Mouse (Mus musculus) adrenal gland, postnatal 4 days (tissue): ENCODE data around the gene Ahdc1. TPM values are rescaled to one million over a fixed set of nuclear protein-coding genes. Genes with fewer than 3 reads are reported as not detected.
A peak's percentile ranks its signal among the peaks of the same experiment; 100 is the strongest.
"Not testable (repeated sequence)": the region's sequence is repeated elsewhere in the genome, so short reads cannot be mapped to it uniquely, and the experiment has no call there.

Source experiments
- DNase-seq, 2 experiments: peaks; one replicate each; pipeline ENCODE4 v3.0.0; 2021 to 2022; ENCODE audit warnings: low spot score in 2 of 2, mixed read lengths in 2 of 2
- total RNA-seq, 2 experiments: library from RNA; stranded (reverse); gene quantifications; 2 replicates each; pipeline ENCODE4 v1.2.3; 2021

Ahdc1 gene
- total RNA-seq, 2 experiments from 2014 or later: 92.5 to 98.7 TPM

GRCm38 (mm10) chr4:132988581-132989355, 22.3 kb upstream of the Ahdc1 start:
- no peak for DNase-seq

GRCm38 (mm10) chr4:132993553-132993952, 17.5 kb upstream of the Ahdc1 start:
- DNase-seq: no peak

GRCm38 (mm10) chr4:132997469-132998237, 13.4 kb upstream of the Ahdc1 start:
- no peak for DNase-seq

- DNase-seq: no peak
These were observed 8.2 kb upstream of the Ahdc1 start for GRCm38 (mm10) chr4:133002896-133003295.

GRCm38 (mm10) chr4:133003316-133004018, 7.6 kb upstream of the Ahdc1 start:
- DNase-seq: no peak

GRCm38 (mm10) chr4:133005233-133005632, 5.8 kb upstream of the Ahdc1 start:
- DNase-seq: peak in 1 of 2 experiments; percentile 64

- not testable (repeated sequence) for DNase-seq
These were observed 5.1 kb upstream of the Ahdc1 start for GRCm38 (mm10) chr4:133005885-133006451.

- DNase-seq: no peak
These were observed 3.3 kb upstream of the Ahdc1 start for GRCm38 (mm10) chr4:133007513-133008380.

GRCm38 (mm10) chr4:133009131-133009530, 1.9 kb upstream of the Ahdc1 start:
- no peak for DNase-seq

- no peak for DNase-seq
These were observed 1.4 kb upstream of the Ahdc1 start for GRCm38 (mm10) chr4:133009676-133010075.

- DNase-seq: no peak
These were observed 449 bp upstream of the Ahdc1 start for GRCm38 (mm10) chr4:133010611-133011010.

GRCm38 (mm10) chr4:133011821-133012775, 1.0 kb downstream of the Ahdc1 start:
- DNase-seq: no peak

GRCm38 (mm10) chr4:133012776-133013265, 1.8 kb downstream of the Ahdc1 start:
- DNase-seq: no peak

- peak in 1 of 2 experiments; percentile 49 for DNase-seq
These were observed 2.3 kb downstream of the Ahdc1 start for GRCm38 (mm10) chr4:133013266-133013891.

- no peak for DNase-seq
These were observed 3.0 kb downstream of the Ahdc1 start for GRCm38 (mm10) chr4:133014088-133014487.

GRCm38 (mm10) chr4:133014896-133015709, 4.0 kb downstream of the Ahdc1 start:
- no peak for DNase-seq
